Mouse (Mus musculus): ENCODE data around the gene Tor1a.

Tor1a gene

DNA sequence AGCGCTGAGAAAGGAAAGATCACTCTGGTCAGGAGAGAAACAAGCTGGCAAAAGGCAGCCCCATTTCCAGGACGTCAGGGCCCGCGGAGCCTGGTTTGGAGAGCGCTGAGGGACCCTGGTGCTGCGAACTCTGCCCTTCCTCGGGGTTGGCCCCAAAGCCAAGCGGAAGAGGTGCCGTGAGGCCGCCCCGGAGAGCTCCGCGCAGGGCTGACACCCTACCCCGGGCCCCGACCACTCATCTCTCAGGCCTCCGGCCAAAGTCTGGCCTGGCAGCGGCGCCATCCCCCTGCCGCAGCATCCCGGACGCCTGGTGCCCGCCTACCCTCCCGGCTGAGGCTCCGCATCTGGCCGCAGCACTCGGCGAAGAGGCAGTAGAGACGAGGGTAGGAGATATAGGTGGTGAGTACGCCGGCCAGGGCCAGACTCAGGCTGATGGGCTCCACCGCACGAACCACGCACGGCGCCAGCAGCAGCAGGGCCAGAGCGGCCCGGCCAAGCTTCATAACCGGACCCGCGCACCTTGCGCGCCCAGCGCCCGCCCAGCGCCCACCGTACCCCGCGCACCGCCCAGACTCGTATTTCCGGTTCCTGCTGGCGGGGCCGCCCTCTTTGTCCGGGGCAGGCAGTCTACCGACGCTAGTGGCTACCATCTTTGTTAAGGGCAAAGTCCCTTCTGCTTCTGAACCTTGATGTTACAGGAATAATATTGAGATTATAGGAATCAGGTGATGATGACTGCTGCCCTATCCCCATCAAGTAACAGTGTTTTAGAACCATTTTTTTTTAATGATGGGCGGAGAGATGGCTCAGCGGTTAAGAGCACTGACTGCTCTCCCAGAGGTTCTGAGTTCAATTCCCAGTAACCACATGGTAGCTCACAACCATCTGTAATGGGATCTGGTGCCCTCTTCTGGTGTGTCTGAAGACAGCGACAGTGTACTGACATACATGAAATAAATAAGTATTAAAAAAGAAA is at the start of gene Tor1a:
TSS of gene Tor1a (minus strand) at position 582 of the 976 bp plus-strand sequence.
- DNase-seq (ENCODE audit: low read depth, low spot score) = peak; percentile 94

DNA sequence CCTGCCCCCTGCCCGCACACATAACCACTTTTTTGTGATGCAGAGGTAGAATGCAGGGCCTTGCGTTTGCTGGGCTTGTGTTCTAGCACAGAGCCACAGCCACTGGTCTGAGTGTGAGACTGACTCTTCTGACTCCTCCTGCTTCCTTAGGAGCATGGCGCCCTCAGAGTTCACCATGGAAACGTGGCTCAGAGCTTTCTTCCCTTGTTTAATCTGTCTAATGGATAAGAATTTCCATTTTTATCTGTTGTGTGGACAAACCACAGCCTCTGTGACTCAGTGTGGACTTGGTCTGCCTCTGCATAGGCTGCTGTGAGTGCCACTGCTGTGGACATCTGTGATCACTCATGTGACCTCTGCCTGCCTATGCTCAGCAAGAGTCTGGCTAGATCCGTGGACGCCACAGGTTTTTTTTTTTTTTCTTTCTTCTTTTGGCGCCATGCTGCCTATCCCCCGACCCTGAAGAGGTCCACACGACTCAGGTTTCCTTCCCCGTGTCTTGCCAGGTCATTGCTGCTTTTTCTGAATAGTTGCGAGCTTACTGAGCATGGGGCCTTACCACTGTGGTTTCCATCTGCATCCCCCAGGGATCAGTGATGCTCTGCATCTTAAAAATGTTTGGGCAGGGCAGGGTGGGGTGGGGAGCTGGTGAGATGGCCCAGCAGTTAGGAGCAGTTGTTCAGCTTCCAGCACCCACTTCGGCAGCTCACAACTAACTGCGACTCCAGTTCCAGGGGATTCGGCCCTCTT is 45.8 kb upstream of the Tor1a start:
- DNase-seq (ENCODE audit: low read depth, low spot score) = peak; percentile 91

DNA sequence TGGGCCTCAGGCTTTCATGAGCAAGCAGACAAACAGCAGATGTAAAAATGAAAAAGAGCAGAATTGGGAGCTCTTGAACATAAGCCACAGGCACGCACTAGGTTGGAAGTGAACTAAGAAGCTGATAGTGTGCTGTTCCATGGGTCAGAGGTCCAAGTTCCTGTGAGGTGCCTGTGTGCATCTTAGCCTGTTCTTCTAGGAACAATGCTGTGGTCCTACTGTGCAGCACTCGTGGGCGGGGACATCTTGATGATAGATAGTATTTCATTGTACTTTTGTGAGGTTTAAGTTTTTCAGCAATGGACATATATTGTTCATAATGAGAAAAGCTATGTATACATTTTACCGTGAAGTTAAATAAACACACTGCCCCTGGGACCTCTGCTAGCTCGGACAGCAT is 39.5 kb upstream of the Tor1a start:
- no peak for DNase-seq (ENCODE audit: low read depth, low spot score)

DNA sequence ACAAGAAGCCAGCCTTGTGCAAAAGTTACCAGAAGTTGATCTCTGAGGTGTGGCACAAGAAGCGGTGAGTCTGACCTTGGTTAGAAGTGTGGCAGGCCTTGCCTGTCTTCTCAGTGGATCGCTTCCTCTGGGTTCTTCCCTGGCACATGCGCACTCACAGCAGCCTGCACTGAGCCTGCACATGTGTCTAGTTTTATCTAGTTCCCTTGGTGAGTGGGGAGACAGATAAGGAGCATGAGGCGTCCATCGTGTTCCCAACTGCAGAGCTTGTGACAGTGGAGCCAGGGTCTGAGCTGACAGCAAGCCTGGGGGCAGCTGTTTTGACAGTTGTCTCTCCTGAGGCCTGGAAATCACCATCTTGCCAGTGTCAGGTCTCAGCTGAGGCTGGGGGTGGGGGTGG is 38.7 kb upstream of the Tor1a start:
- DNase-seq (ENCODE audit: low read depth, low spot score) = no peak

DNA sequence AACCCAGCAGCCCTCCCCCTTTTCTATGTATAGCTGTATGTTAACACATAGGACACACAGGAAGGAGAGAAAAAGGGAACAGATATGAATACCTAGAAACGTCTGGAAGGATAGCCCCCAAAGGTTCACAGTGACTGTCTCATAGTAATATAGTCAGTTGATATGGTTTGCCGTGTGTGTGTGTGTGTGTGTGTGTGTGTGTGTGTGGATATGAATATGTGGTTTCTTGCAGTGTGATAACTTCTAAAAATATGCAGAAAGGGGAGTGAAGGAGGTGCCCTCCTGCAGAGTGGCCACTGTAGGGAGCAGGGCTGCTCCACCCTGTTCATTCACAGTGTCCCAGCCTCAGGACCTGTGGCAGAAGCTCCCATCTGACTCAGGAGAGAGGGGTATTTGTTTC is 37.7 kb upstream of the Tor1a start:
- DNase-seq (ENCODE audit: low read depth, low spot score) = peak; percentile 26

DNA sequence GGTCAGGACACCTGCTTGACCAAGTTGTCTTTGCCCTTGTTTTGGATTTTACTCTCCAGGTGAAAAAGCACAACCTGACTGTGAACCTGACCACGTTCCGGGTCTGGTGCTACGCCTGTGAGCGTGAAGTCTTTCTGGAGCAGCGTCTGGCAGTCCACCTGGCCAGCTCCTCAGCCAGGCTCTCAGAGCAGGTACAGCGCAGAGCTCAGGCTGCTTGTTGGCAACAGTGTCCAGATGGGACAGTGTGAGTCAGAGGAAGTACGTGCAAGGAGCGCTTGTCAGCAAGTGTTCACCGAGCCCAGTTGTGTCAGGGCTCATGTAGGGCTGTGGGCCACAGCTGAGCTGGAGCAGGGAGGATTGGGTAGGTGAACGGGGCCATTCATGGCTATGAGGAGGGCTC is 35.1 kb upstream of the Tor1a start:
- no peak for DNase-seq (ENCODE audit: low read depth, low spot score)

DNA sequence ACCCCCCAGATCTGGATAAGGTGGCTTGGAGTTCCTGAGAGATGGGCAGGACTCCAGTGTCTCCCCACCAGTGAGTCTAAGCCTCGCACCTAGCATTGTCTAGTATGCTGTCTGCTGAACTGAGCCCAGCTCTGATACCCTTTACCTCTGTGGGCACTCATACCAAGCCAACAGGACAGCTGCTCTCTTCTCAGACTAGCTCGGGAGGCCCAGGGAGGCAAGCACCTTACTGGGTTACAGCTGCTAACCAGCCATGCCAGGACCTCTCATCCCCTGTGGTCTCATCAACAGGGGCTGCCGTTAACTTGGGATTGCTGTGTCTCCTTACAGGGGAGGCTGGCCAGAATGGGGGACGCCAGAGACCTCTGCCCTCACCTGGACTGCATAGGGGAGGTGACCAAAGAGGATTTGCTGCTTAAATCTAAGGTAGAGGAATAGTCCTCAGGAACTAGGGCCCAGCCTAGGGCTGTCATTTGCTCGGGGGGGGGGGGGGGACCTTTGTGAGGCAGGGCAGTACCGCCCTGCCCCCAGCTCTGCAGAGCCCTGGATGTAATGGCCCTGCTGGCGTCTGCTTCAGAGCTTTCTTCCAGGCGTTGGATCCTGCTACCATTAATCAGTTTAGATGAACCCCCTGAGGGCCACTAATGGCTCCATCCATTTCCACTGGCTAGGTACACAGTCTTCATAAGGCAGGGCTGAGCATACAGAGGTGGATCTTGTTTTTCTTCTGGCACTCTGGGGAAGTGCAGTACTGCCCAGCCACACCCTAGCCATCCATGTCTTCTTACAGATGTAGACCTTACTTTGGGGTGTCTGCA is 30.9 kb upstream of the Tor1a start:
- DNase-seq (ENCODE audit: low read depth, low spot score) = no peak

DNA sequence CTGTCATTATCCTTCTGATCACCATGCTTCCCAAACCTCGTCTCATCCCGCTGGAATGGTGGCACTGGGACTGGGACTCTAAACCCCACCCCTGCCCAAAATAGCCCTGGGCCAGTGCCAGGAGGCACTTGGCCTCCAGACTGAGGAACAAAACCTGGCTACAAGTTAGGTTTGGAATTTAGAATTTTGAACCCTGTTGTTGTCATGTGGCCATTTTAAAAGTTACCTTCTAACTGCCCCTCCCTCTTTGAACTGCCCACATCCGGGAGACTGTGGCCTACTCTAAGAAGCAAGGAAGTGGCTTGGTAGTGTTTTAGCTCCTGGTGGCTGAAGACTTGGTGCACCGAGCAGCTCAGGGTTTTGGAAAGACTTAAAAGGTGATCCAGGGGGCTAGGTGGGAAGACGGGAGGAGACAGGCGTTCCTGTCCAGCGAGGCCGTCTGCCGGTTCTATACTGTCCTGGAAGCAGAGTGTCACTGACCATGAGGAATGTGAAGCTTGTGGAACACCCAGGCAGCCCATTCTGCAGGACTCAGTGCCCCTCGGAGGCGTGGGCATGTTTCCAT is 27.8 kb upstream of the Tor1a start:
- DNase-seq (ENCODE audit: low read depth, low spot score) = peak; percentile 38

DNA sequence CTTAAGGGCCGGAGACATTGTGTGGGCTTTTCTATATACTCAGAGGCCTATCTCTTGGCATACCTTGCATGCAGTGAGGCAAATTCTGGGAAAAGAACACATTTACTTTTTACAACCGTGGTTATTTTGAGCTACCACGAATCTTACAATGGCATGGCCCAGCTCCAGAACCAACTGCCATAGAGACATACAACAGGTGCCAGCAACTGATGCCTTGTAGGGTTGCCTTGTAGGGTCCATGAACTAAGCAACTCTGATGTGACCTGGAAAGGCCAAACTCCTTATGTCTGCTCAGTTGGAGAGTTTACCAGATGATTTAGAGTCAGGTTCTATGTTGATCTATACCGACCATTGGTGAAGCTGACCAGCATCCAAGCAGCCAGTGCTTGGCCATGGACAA is 27.1 kb upstream of the Tor1a start:
- no peak for DNase-seq (ENCODE audit: low read depth, low spot score)

DNA sequence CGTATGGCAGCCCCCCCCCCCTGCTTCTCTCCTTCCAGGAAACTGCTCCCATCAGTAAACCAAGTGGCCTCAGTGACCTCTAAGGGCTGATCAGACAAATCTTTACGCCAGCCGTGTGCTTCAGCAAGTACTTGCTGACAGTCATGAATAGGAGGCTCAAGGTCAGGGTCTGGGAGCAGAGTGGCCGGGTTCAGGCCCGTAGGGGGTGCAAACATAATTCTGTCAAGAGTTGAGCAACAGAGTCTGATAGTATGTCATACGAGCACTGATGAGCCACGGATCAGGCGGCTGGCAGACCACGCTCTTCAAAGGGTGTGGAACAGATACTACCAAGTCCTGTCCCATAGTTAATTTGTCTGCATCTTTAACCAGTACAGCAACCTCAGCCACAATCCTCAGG is 22.5 kb upstream of the Tor1a start:
- DNase-seq (ENCODE audit: low read depth, low spot score) = no peak

DNA sequence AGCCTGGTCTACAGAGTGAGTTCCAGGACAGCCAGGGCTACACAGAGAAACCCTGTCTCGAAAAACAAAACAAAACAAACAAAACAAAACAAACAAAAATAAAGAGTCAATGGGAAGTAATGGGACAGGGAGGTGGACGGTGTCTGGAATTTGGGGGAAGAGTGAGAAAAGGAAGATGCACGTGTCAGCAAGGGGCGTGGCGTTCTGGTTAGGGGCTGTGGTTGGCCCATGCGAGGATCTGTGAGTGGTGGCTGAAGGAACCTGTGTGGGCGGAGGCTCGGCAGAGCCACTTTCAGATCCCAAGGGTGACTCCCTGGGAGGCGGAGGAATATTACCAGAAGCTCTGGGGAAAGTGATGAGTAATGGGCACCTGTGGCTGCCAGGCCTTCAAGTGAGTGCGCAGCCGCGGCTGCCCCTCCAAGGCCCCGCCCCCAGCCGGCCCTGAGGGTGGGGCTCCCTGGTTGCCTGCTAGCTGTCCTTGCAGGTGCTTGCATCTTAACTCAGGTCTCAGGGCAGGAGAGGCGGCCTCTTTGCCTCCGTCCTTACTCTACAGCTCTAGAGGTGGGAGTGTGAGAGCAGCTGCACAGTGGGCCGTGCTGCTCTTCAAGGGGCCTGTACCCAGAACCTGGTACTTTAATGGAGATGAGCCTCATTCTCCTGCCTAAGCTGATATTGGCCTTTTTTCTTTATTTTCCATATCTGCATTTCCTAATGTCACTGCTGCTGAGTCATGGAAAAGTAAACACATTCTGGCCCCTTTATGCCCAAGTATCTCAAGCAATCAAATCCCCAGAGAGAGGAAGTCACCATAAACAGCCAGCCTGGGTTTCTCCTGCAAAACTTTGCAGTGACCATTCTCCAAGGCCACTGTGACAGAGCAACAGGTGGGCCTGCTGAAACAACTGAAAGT is 17.6 kb upstream of the Tor1a start:
- peak; percentile 93 for DNase-seq (ENCODE audit: low read depth, low spot score)

DNA sequence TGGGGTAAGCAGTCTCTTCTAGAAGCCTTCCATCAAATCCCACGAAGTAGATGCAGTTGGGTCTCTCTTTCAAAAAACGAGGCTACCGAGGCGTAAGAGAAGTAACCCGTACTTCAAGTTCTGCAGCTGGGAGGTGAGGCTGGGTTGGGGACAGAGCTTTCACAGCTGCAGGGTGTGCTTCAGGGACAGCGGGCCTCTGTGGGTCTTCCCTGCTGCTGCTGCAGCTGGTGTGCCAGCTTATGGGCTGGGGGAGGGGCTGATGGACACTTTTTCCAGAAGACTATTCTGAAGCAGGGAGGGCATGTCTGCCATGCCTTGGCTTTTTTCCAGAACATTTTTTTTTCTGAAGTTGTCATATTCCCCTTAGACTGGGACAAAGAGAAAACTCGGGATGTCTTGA is 15.3 kb upstream of the Tor1a start:
- DNase-seq (ENCODE audit: low read depth, low spot score) = peak; percentile 16

DNA sequence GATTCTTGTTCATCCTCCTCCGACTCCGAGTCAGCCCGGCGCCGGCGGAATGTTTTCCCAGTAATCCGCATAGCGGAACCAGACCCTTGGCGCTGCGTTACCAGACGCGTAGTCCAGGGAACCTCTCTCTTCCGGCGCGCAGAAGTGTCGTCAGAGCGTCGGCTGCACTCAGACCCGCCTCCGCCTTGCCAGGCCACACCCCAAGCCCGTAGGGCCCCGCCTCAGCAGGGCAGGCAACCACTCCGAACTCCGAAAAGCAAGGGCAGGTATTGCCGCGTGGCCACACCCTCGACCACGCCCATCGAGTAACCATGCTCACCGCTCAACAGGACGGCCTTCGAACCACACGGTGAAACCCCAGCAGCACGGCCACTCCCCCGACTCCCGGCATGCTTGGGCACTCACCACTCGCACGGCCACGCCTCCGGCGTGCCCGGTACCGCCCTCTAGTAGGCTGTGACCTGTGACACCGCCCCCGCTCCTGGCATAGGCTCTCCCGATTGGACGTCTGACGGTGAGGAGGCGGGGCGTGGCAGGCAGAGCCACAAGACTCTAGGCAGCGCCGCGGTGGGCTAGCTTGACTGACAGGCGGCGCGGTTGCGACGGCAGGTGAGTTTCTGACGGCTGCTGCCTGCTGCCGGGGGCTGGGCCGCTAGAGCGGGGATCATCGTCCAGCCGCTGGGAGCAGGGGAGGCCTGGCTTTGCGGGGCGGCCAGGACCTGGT is 14.2 kb upstream of the Tor1a start, which contains the start of the genes BC005624 and Usp20:
TSS of gene BC005624 (minus strand) at position 412 of the 724 bp plus-strand sequence.
TSS of gene Usp20 (plus strand) at position 490 of the 724 bp plus-strand sequence.
- DNase-seq (ENCODE audit: low read depth, low spot score) = peak; percentile 100

DNA sequence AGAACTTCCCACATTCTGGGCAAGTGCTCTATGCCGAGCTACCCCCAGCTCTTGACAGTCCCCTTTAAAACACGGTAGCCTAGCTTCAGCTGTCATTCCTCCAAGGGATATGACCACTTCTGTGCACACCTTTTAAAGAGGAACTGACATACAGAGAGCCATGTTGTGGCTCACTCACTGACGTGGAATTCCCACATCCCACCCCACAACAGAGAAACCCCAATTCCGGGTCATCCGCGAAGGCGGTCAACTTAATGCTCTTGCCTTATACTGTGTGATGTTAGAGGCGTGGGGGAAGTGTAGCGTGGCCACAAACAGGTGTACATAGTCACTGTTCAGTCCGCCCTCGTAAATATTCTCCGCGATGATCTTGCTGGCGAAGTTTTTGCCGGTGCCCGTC is 907 bp downstream of the Tor1a start:
- peak; percentile 20 for DNase-seq (ENCODE audit: low read depth, low spot score)

DNA sequence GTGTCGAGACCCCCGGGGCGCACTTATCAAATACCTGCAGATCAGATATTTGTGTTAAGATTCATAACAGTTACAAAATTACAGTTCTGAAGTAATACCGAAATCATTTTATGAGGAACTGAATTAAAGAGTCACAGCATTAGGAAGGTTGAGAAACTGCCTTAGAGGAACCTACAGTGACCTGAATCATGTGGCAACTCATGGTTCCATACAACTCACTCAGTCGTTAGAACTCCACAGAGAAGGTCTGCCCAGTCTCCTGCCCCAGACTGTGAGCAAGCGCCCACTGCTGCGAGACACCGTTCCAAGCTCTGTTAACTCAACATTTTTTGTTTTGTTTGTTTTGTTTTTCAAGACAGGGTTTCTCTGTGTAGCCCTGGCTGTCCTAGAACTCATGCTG is 2.1 kb downstream of the Tor1a start:
- no peak for DNase-seq (ENCODE audit: low read depth, low spot score)

DNA sequence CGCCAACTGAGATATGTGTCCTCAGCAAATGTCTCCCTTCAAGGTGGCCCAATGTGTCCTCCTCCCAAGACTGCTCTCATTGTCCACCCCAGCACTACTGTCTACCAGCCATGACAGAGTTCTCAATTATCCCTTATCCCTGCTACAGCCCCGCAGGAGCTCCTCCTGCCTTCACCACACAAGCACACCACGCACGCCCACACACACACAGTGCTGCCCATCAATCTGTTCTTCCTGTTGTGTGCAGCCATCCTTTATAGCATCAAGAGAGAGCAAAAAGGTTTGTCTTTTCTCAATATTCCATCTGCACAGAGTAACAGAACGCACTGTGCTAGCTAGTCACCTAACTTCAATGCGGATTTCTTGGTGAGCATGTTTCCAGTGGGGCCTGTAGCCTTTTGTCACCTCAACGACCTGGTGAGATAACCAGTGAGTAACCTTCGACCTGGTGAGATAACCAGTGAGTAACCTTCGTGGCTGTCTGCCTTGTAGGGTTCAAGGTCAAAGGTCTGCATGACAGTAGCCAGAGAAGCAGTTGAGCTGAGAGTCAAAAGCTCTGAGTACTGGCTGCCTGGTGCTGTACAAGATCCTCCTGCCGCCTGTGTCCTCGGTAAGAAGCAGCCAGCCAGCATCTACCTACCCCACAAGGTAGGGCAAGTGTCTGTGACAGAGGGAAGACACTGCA is 5.0 kb downstream of the Tor1a start:
- DNase-seq (ENCODE audit: low read depth, low spot score) = no peak

DNA sequence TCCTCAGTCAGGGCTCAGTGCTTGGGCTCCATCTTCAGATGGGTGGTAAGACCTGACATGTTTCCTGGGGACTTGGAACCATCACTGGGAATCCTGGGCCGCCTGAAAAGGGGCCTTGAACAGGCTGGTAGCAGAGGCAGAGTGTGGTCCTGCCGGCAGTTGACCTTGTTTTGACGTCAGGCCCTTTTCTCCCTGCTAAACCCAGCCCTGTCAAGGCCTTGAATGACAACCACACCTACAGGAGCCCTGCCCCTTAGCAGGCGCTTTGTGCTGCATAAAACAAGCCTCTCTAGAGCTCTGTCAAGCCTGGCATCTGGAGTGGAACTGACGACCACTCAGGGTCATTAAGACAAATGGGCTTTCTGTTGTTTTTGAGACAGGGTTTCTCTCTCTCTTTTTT is 7.9 kb downstream of the Tor1a start:
- no peak for DNase-seq (ENCODE audit: low read depth, low spot score)

DNA sequence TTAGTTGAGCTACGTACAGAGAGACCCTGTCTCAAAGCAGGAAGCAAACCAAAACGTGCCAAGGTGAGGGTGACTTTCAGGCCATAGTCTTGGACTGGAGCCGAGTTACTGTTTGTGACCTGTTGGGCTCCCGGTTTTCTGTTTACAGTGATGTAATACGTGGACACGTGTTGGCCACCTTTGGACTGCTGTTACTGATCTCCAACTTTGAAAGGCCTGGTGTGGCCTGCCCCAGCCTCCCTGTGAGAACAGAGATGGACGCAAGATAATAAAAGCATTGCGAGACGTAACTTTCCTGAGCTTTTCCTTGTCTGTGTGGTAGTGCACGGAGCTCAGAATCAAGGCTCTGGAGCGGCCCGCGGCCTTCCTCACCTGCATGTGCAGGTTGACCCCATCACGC is 9.0 kb downstream of the Tor1a start:
- DNase-seq (ENCODE audit: low read depth, low spot score) = no peak

DNA sequence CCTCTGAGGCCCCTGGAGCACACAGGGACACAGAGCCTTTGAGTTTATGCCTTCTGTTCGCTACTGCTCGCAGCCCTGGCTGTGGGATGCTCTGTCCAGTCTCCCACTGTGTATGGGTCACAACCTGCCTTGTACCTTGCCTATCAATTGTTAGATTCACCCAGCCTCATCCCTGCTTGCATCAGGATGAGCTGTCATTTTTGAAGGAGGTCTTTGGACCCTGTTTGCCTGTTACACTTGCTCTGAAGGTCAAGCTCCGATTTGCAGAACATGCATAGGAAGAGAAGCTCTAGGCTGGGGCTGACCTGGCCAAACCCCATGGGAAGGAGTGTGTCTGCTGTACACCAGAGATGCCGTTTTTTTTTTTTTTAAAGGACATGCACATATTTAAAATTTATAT is 10.2 kb downstream of the Tor1a start:
- no peak for DNase-seq (ENCODE audit: low read depth, low spot score)
